Mouse (Mus musculus) spleen, adult 18-20 months (tissue): ENCODE results near the gene Bud23.
"Not testable (repeated sequence)": the region's sequence is repeated elsewhere in the genome, so short reads cannot be mapped to it uniquely, and the experiment has no call there.

Experiments used
- DNase-seq, 2 experiments: peaks; one replicate each; pipeline ENCODE4 v3.0.0; 2022; ENCODE audit warnings: mixed read lengths in 2 of 2

Bud23 gene

GRCm38 (mm10) chr5:135070448-135070847 is 5.7 kb upstream of the Bud23 start:
- DNase-seq, result no peak

GRCm38 (mm10) chr5:135066008-135066407 is 1.2 kb upstream of the Bud23 start:
- no peak for DNase-seq

GRCm38 (mm10) chr5:135064382-135064766 is 385 bp downstream of the Bud23 start:
- no peak for DNase-seq

- peak; percentile 93 to 94 for DNase-seq
Observed at GRCm38 (mm10) chr5:135063629-135064381, 954 bp downstream of the Bud23 start, which contains the start of gene Dnajc30. TSS of gene Dnajc30 (plus strand) at chr5:135064202.

- DNase-seq, result no peak
Observed at GRCm38 (mm10) chr5:135053356-135053755, 11.4 kb downstream of the Bud23 start.

- DNase-seq, result not testable (repeated sequence)
Observed at GRCm38 (mm10) chr5:135049268-135049667, 15.5 kb downstream of the Bud23 start.

- no peak for DNase-seq
Observed at GRCm38 (mm10) chr5:135048539-135048938, 16.2 kb downstream of the Bud23 start.

GRCm38 (mm10) chr5:135044575-135044974 is 20.2 kb downstream of the Bud23 start:
- DNase-seq, result no peak

GRCm38 (mm10) chr5:135042105-135042788 is 22.5 kb downstream of the Bud23 start:
- DNase-seq, result no peak

GRCm38 (mm10) chr5:135040777-135041176 is 24.0 kb downstream of the Bud23 start:
- no peak for DNase-seq

- no peak for DNase-seq
Observed at GRCm38 (mm10) chr5:135040059-135040458, 24.7 kb downstream of the Bud23 start.

- no peak for DNase-seq
Observed at GRCm38 (mm10) chr5:135039541-135039940, 25.2 kb downstream of the Bud23 start.

GRCm38 (mm10) chr5:135037946-135038345 is 26.8 kb downstream of the Bud23 start:
- no peak for DNase-seq

- DNase-seq, result no peak
Observed at GRCm38 (mm10) chr5:135035608-135036359, 29.0 kb downstream of the Bud23 start.

GRCm38 (mm10) chr5:135034593-135034992 is 30.2 kb downstream of the Bud23 start:
- DNase-seq, result no peak

- DNase-seq, result no peak
Observed at GRCm38 (mm10) chr5:135032581-135032980, 32.2 kb downstream of the Bud23 start.

- DNase-seq, result no peak
Observed at GRCm38 (mm10) chr5:135029007-135029854, 35.5 kb downstream of the Bud23 start.

- DNase-seq, result no peak
Observed at GRCm38 (mm10) chr5:135025899-135026298, 38.9 kb downstream of the Bud23 start.

- no peak for DNase-seq
Observed at GRCm38 (mm10) chr5:135024665-135025224, 40.0 kb downstream of the Bud23 start.

GRCm38 (mm10) chr5:135023344-135024173 is 41.2 kb downstream of the Bud23 start, which contains the start of gene Stx1a:
TSS of gene Stx1a (plus strand) at chr5:135023482.
- peak; percentile 69 to 74 for DNase-seq

- DNase-seq, result no peak
Observed at GRCm38 (mm10) chr5:135021814-135022213, 42.9 kb downstream of the Bud23 start.
